Mouse (Mus musculus) midbrain, embryonic 11.5 days (tissue): ENCODE results near the gene Ttc23. TPM values are rescaled to one million over a fixed set of nuclear protein-coding genes. Genes with fewer than 3 reads are reported as not detected.

Experiments used
- ATAC-seq: fragments of 200-750 bp; cut with Nextera tagmentation; 2 replicates; pipeline ENCODE4 v1.8.0; 2017; ENCODE audit warnings: moderate TSS enrichment, moderate library complexity; ENCODE audit not compliant: low FRiP score
- DNase-seq: peaks from one replicate; pipeline ENCODE4 v3.0.0; 2015; ENCODE audit warnings: low spot score; ENCODE audit errors: missing footprints
- H3K27ac ChIP-seq: fragments of 300-500 bp; sonication (generic); 2 replicates; pipeline ENCODE4 v1.5.1; 2014; ENCODE audit warnings: low read depth, low read length
- H3K27me3 ChIP-seq: fragments of 300-500 bp; sonication (generic); 2 replicates; pipeline ENCODE4 v1.6.1; 2014; ENCODE audit warnings: mild to moderate bottlenecking, low read length, moderate library complexity, mixed read lengths; ENCODE audit not compliant: control insufficient read depth, insufficient read depth
- H3K36me3 ChIP-seq: fragments of 300-500 bp; sonication (generic); 2 replicates; pipeline ENCODE4 v1.6.1; 2014; ENCODE audit warnings: mild to moderate bottlenecking, low read length, moderate library complexity, mixed read lengths; ENCODE audit not compliant: control insufficient read depth, insufficient read depth
- H3K4me1 ChIP-seq: fragments of 300-500 bp; sonication (generic); 2 replicates; pipeline ENCODE4 v1.6.1; 2014; ENCODE audit warnings: low read length; ENCODE audit not compliant: control insufficient read depth, insufficient read depth
- H3K4me2 ChIP-seq: fragments of 300-500 bp; sonication (generic); 2 replicates; pipeline ENCODE4 v1.6.1; 2014; ENCODE audit warnings: mild to moderate bottlenecking, moderate library complexity
- H3K4me3 ChIP-seq: fragments of 300-500 bp; sonication (generic); 2 replicates; pipeline ENCODE4 v1.5.1; 2014; ENCODE audit warnings: low read depth, low read length
- H3K9ac ChIP-seq: fragments of 300-500 bp; sonication (generic); 2 replicates; pipeline ENCODE4 v1.6.1; 2014; ENCODE audit warnings: low read length
- H3K9me3 ChIP-seq: fragments of 300-500 bp; sonication (generic); 2 replicates; pipeline ENCODE4 v1.6.1; 2016; ENCODE audit warnings: low read length; ENCODE audit not compliant: control insufficient read depth
- WGBS: fragments of 180-500 bp; shearing (Covaris S2); extraction: QIAGEN DNeasy Blood & Tissue Kit; methylation state at CpG from one replicate; pipeline ENCODE4 v1.1.7; 2014; 5-methylcytosine and 5-hydroxymethylcytosine counted together
- polyA plus RNA-seq: library from polyadenylated mRNA; unstranded; fragments of >200 nt; fragmentation: Nextera tagmentation; extraction: Ambion mirVana; gene quantifications from 2 replicates; pipeline ENCODE4 v1.2.1, GENCODE M21; 2014

The Ttc23 gene
- polyA plus RNA-seq, 1 experiment from 2014 or later: 36.9 TPM

DNA sequence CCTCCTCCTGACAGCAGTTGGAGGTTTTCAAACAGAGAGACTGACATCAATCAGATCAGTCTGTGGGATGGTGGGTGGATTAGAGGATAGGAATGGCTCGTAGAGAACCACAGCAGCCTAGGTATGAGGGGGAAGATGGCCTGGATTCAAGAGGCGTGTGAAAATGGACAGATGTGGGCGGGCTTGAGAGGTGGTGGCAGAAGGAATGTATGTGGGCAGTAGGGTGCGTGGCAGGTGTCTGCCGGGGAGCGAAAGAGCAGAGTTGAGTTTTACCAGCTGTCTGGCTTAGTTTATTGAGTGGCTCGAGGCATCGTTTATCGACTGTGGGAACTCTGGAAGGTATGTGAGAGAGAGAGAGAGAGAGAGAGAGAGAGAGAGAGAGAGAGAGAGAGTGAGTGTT, 33.9 kb downstream of the Ttc23 start:
- peaks cover 9% of the 10 kb centered on the region; the same call in 1 of the 2 replicates for H3K36me3 ChIP-seq

DNA sequence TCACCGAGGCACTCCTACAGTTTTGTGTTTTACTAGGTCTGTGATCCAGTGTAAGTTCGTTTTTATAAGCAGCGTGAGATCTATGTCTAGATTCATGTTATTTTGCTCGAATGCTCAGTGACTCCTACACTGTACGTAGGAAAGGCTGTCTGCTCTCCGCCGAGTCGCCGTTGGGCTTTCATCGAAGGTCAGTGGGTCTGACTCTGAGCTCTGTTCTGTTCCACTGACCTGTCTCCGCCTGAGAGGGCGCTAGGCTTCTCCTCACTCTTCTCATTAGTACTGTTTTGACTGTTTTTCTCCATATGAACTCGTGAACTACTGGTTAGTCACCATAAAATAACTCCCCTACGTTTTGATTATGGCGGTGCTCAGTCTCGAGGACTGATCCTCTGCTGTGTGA, 35.8 kb downstream of the Ttc23 start:
- Histone ChIP-seq H3K4me1 (no peaks in the 10 kb centered on the region), H3K4me2 (no peak overlapping the region), H3K27me3 (no peaks in the 10 kb centered on the region), H3K36me3 (peaks cover 9% of the 10 kb centered on the region; the same call in 1 of the 2 replicates), H3K27ac (no peak overlapping the region), H3K9me3 (no peaks in the 10 kb centered on the region), H3K9ac (no peak overlapping the region), H3K4me3 (no peak overlapping the region)
- WGBS: 90% methylated on average over 16 of the region's 16 CpGs
- DNase-seq (no peak), ATAC-seq (no peak)

More for the DNA sequence above, 33.9 kb downstream of the Ttc23 start:
- Histone ChIP-seq H3K27ac (no peak overlapping the region), H3K9me3 (no peaks in the 10 kb centered on the region), H3K9ac (no peak overlapping the region), H3K4me1 (no peaks in the 10 kb centered on the region), H3K4me3 (no peak overlapping the region), H3K4me2 (no peak overlapping the region), H3K27me3 (no peaks in the 10 kb centered on the region)
- no peak for DNase-seq
- WGBS: 83% methylated on average over 9 of the region's 9 CpGs
- no peak for ATAC-seq

DNA sequence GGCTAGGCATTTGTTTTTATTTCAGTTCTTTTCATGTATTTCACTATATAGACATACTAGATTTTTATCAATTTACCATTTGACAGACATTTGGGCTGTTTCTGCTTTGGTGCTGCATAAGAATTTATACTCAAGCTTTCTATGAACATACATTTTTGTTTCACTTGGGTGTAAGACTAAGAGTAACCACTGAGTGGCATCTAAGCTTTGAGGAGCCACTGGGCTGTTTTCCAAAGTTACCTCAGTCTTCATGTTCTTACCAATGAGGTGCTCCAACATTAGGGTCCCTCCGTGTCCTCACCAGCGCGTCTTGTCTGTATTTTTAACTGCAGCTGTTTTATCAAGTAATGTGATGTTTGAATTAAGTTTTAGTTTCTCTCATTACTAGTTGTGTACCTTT, 39.3 kb downstream of the Ttc23 start:
- Histone ChIP-seq H3K4me3 (no peak overlapping the region), H3K27me3 (no peaks in the 10 kb centered on the region), H3K9me3 (no peaks in the 10 kb centered on the region), H3K36me3 (peaks cover 7% of the 10 kb centered on the region; the same call in 1 of the 2 replicates), H3K4me2 (no peak overlapping the region), H3K4me1 (no peaks in the 10 kb centered on the region), H3K27ac (no peak overlapping the region), H3K9ac (no peak overlapping the region)
- 98% methylated on average over 3 of the region's 3 CpGs for WGBS
- DNase-seq (no peak), ATAC-seq (no peak)

DNA sequence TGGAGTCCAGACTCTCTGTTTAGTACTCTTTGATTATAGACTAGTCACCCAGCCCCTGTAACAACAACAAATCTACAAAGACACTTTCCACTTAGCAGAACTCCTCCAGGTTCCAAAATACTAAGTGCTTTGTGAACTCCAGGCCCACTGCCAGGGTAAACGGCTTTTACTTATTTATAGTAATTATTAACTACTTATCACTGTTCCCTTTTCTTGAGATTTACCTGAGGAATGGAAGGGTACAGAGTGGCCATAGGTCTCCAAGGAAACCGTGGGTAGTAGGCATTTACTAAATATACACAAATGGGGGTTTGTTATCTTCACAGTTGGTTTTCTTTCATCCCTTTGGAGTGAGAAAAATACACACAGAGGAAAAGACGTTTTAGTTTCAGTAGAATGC, 41.1 kb downstream of the Ttc23 start:
- Histone ChIP-seq H3K9me3 (no peaks in the 10 kb centered on the region), H3K9ac (no peak overlapping the region), H3K27ac (no peak overlapping the region), H3K27me3 (no peaks in the 10 kb centered on the region), H3K4me3 (no peak overlapping the region), H3K4me1 (no peaks in the 10 kb centered on the region), H3K36me3 (peaks cover 7% of the 10 kb centered on the region; the same call in 1 of the 2 replicates), H3K4me2 (no peak overlapping the region)
- DNase-seq (no peak), ATAC-seq (no peak)
- 66% methylated on average over 3 of the region's 3 CpGs for WGBS

DNA sequence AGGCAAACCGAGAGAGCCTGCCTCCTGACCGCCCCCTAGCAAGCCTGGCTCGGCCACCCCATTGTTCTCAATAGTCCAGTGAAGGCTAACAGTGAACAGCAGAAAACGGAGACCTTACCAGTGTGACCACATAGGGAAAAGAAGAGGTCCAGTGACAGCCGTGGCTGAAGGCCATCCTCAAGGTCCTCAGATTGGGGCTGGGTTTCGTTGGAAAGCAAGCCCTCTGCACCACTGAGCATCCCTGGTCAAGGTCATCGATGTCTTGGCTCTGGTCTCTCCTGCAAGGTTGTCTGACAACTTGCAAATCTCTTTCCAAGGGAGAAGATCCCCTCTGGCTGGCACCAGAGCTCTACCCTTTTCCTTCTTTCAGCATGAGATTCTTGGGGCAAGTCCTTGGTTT, 42.6 kb downstream of the Ttc23 start:
- WGBS: 80% methylated on average over 7 of the region's 7 CpGs
- H3K4me2 ChIP-seq: no peak overlapping the region

DNA sequence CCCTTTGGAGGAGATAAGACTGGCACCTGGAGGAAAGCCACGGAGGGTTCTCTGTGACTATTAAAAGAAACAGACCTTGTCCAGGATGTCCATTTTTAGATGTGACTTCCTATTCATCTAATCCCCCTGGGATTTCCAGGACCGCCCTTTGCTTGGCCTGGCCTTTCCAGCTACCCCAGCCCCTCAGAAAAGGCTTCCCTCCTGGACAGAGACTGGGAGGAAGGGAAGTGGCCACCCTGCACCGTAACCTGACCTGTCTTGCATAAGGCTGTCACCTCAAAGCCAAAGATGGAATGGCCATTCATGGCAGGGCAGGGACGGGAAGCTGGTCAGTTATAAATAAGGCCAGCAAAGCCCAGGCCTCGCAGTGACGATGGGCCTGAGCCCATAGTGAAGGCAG, 43.8 kb downstream of the Ttc23 start:
- WGBS: 81% methylated on average over 6 of the region's 6 CpGs
- Histone ChIP-seq H3K4me3 (no peak overlapping the region), H3K9ac (no peak overlapping the region), H3K4me1 (no peaks in the 10 kb centered on the region), H3K27ac (no peak overlapping the region), H3K4me2 (no peak overlapping the region), H3K36me3 (no peaks in the 10 kb centered on the region), H3K9me3 (no peaks in the 10 kb centered on the region), H3K27me3 (no peaks in the 10 kb centered on the region)
- no peak for ATAC-seq
- DNase-seq: no peak

More for the DNA sequence above, 42.6 kb downstream of the Ttc23 start:
- Histone ChIP-seq H3K9ac (no peak overlapping the region), H3K27ac (no peak overlapping the region), H3K4me1 (no peaks in the 10 kb centered on the region), H3K36me3 (peaks cover 7% of the 10 kb centered on the region; the same call in 1 of the 2 replicates), H3K9me3 (no peaks in the 10 kb centered on the region), H3K27me3 (no peaks in the 10 kb centered on the region), H3K4me3 (no peak overlapping the region)
- DNase-seq (no peak), ATAC-seq (no peak)

DNA sequence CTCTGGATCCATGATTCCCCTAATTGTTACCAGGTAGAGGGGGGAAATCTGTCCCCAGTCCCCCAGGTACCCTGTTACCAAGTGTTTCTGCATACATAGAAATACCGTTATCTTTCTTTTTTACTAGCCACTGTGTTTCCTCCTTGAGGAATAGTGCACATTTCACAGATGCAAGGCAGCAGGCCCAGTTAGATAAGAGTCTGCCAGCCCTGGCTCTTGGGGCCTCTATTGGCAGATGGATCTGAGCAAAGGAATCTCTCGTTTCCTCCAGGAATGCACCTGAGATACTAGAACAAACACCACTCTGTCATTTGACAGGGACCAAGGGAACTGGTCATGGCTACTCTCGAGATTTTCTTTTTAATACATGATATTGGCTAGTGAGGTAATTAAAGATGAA, 44.9 kb downstream of the Ttc23 start:
- no peak overlapping the region for H3K4me3 ChIP-seq
- H3K9ac ChIP-seq: no peak overlapping the region
- 87% methylated on average over 3 of the region's 3 CpGs for WGBS
- H3K4me1 ChIP-seq: no peaks in the 10 kb centered on the region
- no peak overlapping the region for H3K4me2 ChIP-seq
- H3K27ac ChIP-seq: no peak overlapping the region
- ATAC-seq (no peak), DNase-seq (no peak)
- no peaks in the 10 kb centered on the region for H3K36me3 ChIP-seq
- H3K27me3 ChIP-seq: no peaks in the 10 kb centered on the region
- H3K9me3 ChIP-seq: no peaks in the 10 kb centered on the region

DNA sequence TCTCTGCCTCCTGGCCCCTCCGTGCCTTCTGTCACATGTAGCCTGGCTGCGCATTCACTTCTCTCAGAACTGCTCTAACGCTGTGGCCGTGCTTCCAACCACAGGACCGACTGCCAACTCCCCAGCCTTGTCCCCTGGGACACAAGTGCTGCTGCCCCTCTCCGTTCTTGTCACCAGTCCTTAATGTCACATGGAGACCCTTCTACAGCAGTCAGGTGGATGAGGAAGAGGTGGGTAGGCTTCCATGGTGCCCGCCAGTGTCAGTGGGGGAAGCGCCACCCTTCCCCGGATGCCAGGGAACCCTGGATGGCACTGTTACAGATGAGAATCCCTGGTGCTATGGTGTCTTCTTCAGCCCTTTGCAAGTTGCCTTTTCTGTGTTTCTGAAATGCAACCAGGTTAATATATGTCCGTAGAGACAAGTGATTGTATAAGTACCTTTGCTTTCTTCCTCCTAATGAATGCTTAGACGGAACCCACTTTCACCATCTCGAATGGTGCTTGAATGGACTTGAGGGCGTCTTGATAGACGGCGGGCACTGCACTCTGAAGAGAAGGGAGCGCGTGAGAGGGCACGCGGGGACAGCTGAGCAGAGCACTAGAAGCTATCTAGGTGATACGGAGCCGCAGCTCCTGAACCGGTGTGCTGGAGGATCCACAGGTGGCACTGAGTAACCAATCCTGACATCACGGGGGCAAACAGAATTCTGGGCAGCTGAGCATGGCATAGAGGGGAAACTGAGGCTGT, 45.8 kb downstream of the Ttc23 start:
- no peaks in the 10 kb centered on the region for H3K4me1 ChIP-seq

DNA sequence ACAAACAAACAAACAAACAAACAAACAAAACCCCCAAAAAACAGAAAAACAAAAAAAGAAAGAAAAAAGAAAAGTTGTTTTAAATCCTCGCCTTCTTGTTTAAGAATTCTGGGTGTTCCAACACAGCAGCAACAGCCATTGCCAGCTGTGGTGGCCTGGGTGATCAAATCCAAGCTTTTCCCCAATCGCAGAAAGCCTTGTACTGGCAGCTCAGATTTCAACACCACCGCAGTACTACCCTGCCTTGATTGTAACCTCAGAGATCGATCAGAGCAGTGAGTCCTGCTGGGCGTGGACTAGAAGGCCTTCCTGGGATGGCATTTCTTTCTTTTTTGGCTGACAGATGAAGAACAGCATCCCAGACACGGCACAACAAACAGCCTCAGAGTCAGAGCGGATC, 48.7 kb downstream of the Ttc23 start:
- Histone ChIP-seq H3K9ac (no peak overlapping the region), H3K36me3 (no peaks in the 10 kb centered on the region), H3K4me1 (no peaks in the 10 kb centered on the region), H3K4me2 (no peak overlapping the region), H3K4me3 (no peak overlapping the region), H3K9me3 (no peaks in the 10 kb centered on the region), H3K27ac (no peak overlapping the region), H3K27me3 (no peaks in the 10 kb centered on the region)
- ATAC-seq: no peak
- 89% methylated on average over 7 of the region's 7 CpGs for WGBS
- DNase-seq: no peak

More for the DNA sequence above, 45.8 kb downstream of the Ttc23 start:
- H3K9ac ChIP-seq: no peak overlapping the region
- no peaks in the 10 kb centered on the region for H3K9me3 ChIP-seq
- no peak overlapping the region for H3K27ac ChIP-seq
- ATAC-seq (no peak), DNase-seq (no peak)
- 94% methylated on average over 23 of the region's 23 CpGs for WGBS
- no peak overlapping the region for H3K4me3 ChIP-seq
- no peak overlapping the region for H3K4me2 ChIP-seq
- H3K36me3 ChIP-seq: no peaks in the 10 kb centered on the region
- no peaks in the 10 kb centered on the region for H3K27me3 ChIP-seq
